Mouse (Mus musculus): ENCODE measurements around the gene Lyg2. TPM values are rescaled to one million over a fixed set of nuclear protein-coding genes. Genes with fewer than 3 reads are reported as not detected.

Gene Lyg2
- polyA plus RNA-seq, 1 experiment from 2014 or later = not detected

- WGBS = 5% methylated on average over 33 of the region's 33 CpGs
Measured at GRCm38 (mm10) chr1:37872131-37873067, 43.9 kb downstream of the Lyg2 start.

GRCm38 (mm10) chr1:37871704-37872103 is 44.6 kb downstream of the Lyg2 start, which contains the start of gene Lipt1:
TSS of gene Lipt1 (plus strand) at chr1:37871738.
- peak; percentile 79 for ATAC-seq (replicated peaks; ENCODE audit: low FRiP score, low TSS enrichment, low read depth)
- Histone ChIP-seq H3K36me3 (ENCODE audit: control insufficient read depth, insufficient read depth, low read length) (peaks cover 17% of the 10 kb centered on the region), H3K4me2 (ENCODE audit: low read length) (peak within 1 kb of the TSS; percentile 64), H3K27ac (ENCODE audit: low read depth) (peak within 1 kb of the TSS; percentile 49; the same call in 1 of the 2 replicates), H3K4me1 (replicated peaks; ENCODE audit: control insufficient read depth, insufficient read depth, low read length) (peaks cover 5% of the 10 kb centered on the region; the same call in 1 of the 2 replicates), H3K4me3 (ENCODE audit: low read depth, low read length) (peak within 1 kb of the TSS; percentile 56), H3K9ac (ENCODE audit: low read length) (peak within 1 kb of the TSS; percentile 39), H3K9me3 (ENCODE audit: control insufficient read depth, low read length) (peaks cover 7% of the 10 kb centered on the region; the same call in 1 of the 2 replicates), H3K27me3 (replicated peaks; ENCODE audit: control insufficient read depth, insufficient read depth, low read length) (no peaks in the 10 kb centered on the region)
- WGBS = 7% methylated on average over 7 of the region's 7 CpGs
- peak; percentile 68 for DNase-seq (ENCODE audit: low spot score)

More at GRCm38 (mm10) chr1:37872131-37873067, 43.9 kb downstream of the Lyg2 start:
- Histone ChIP-seq H3K9me3 (ENCODE audit: control insufficient read depth, low read length) (peaks cover 7% of the 10 kb centered on the region; the same call in 1 of the 2 replicates), H3K27ac (ENCODE audit: low read depth) (peak overlapping the region; percentile 49; the same call in 1 of the 2 replicates), H3K4me3 (ENCODE audit: low read depth, low read length) (peak overlapping the region; percentile 56), H3K4me1 (replicated peaks; ENCODE audit: control insufficient read depth, insufficient read depth, low read length) (peaks cover 5% of the 10 kb centered on the region; the same call in 1 of the 2 replicates), H3K9ac (ENCODE audit: low read length) (peak overlapping the region; percentile 39), H3K36me3 (ENCODE audit: control insufficient read depth, insufficient read depth, low read length) (peaks cover 24% of the 10 kb centered on the region), H3K4me2 (ENCODE audit: low read length) (peak overlapping the region; percentile 64), H3K27me3 (replicated peaks; ENCODE audit: control insufficient read depth, insufficient read depth, low read length) (no peaks in the 10 kb centered on the region)
- peak; percentile 92 for ATAC-seq (replicated peaks; ENCODE audit: low FRiP score, low TSS enrichment, low read depth)
- peak; percentile 88 for DNase-seq (ENCODE audit: low spot score)

DNA sequence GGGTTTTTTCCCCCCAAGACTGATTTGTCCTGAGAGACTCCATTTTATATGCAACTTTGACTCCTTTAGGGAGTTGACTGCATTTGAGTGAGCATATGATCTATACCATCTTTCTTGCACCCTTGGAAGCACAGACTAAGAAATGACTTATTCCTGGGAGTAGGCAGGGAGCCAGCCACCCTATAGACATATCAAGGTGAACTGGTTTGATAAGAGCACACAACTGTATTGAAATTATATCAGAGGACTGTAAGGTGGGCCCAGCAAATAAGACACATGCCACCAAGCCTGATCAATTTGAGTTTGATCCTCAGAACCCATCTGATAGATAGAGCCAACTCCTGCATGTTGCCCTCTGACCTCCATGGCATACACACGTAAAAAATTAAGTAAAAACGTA is 46.9 kb downstream of the Lyg2 start:
- ATAC-seq (replicated peaks; ENCODE audit: low FRiP score, low TSS enrichment, low read depth) = no peak

GRCm38 (mm10) chr1:37868640-37869039 is 47.7 kb downstream of the Lyg2 start:
- H3K36me3 ChIP-seq (ENCODE audit: control insufficient read depth, insufficient read depth, low read length) = no peaks in the 10 kb centered on the region
- DNase-seq (ENCODE audit: low spot score) (no peak), ATAC-seq (replicated peaks; ENCODE audit: low FRiP score, low TSS enrichment, low read depth) (no peak)
- H3K4me2 ChIP-seq (ENCODE audit: low read length) = no peak overlapping the region
- no peak overlapping the region for H3K9ac ChIP-seq (ENCODE audit: low read length)
- peaks cover 5% of the 10 kb centered on the region; the same call in 1 of the 2 replicates for H3K4me1 ChIP-seq (replicated peaks; ENCODE audit: control insufficient read depth, insufficient read depth, low read length)
- 66% methylated on average over 10 of the region's 10 CpGs for WGBS
- H3K27me3 ChIP-seq (replicated peaks; ENCODE audit: control insufficient read depth, insufficient read depth, low read length) = no peaks in the 10 kb centered on the region
- H3K4me3 ChIP-seq (ENCODE audit: low read depth, low read length) = no peak overlapping the region
- no peak overlapping the region for H3K27ac ChIP-seq (ENCODE audit: low read depth)
- no peaks in the 10 kb centered on the region for H3K9me3 ChIP-seq (ENCODE audit: control insufficient read depth, low read length)

More for the DNA sequence above, 46.9 kb downstream of the Lyg2 start:
- Histone ChIP-seq H3K36me3 (ENCODE audit: control insufficient read depth, insufficient read depth, low read length) (no peaks in the 10 kb centered on the region), H3K27ac (ENCODE audit: low read depth) (no peak overlapping the region), H3K4me3 (ENCODE audit: low read depth, low read length) (no peak overlapping the region), H3K4me2 (ENCODE audit: low read length) (no peak overlapping the region), H3K9ac (ENCODE audit: low read length) (no peak overlapping the region), H3K9me3 (ENCODE audit: control insufficient read depth, low read length) (no peaks in the 10 kb centered on the region), H3K27me3 (replicated peaks; ENCODE audit: control insufficient read depth, insufficient read depth, low read length) (no peaks in the 10 kb centered on the region), H3K4me1 (replicated peaks; ENCODE audit: control insufficient read depth, insufficient read depth, low read length) (peaks cover 5% of the 10 kb centered on the region; the same call in 1 of the 2 replicates)
- no peak for DNase-seq (ENCODE audit: low spot score)
- 70% methylated on average over 2 of the region's 2 CpGs for WGBS

DNA sequence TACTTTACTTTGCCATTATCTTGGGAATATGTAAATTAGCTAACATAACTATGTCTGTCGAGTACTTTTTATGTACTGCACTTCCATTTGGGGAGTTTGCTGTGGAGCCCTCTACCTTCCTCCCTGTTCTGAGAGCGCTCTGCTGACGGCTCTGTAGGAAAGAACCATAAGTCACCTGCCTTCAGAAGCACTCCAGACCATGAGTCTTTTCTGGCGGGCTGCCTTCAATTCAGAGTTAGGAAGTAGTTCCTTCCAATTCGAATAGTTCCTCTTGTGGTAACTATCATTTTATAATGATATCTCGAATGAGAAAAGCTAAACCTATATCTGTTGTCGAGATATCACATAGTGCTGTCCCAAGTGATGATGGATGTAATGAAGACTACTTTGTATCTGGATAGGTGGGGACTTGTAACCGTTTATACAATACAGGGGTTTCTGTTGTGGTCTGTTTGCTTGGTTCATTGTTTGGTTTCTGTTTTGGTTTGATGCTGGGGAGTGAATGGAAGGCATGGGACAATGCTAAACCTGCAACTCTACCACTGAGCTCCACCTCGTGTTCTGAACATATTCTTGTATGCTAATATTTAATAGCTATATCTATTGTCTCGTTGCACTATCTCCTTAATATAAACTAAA is 48.5 kb downstream of the Lyg2 start:
- no peak overlapping the region for H3K27ac ChIP-seq (ENCODE audit: low read depth)
- H3K9ac ChIP-seq (ENCODE audit: low read length) = no peak overlapping the region
- 72% methylated on average over 10 of the region's 10 CpGs for WGBS
- H3K27me3 ChIP-seq (replicated peaks; ENCODE audit: control insufficient read depth, insufficient read depth, low read length) = no peaks in the 10 kb centered on the region
- ATAC-seq (replicated peaks; ENCODE audit: low FRiP score, low TSS enrichment, low read depth) (no peak), DNase-seq (ENCODE audit: low spot score) (no peak)
- no peaks in the 10 kb centered on the region for H3K36me3 ChIP-seq (ENCODE audit: control insufficient read depth, insufficient read depth, low read length)
- H3K4me2 ChIP-seq (ENCODE audit: low read length) = no peak overlapping the region
- no peaks in the 10 kb centered on the region for H3K9me3 ChIP-seq (ENCODE audit: control insufficient read depth, low read length)
- peaks cover 2% of the 10 kb centered on the region; the same call in 1 of the 2 replicates for H3K4me1 ChIP-seq (replicated peaks; ENCODE audit: control insufficient read depth, insufficient read depth, low read length)
- no peak overlapping the region for H3K4me3 ChIP-seq (ENCODE audit: low read depth, low read length)

DNA sequence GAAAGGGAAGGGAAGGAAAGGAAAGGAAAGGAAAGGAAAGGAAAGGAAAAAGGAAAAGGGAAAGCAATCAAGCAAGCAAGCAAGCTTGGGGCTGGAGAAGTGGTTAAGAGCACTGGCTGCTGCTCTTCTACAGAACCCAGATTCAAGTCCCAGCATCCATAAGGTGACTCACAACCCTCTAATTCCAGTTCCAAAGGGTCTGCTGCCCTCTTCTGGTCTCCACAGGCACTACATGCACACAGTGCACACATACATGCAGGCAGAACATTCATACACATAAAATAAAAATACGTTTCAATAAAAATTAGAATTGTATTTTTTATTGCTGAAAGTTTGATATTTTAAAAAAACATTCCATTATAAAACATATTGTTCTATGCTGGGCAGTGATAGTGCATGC is 49.2 kb downstream of the Lyg2 start:
- no peak overlapping the region for H3K4me3 ChIP-seq (ENCODE audit: low read depth, low read length)
- no peaks in the 10 kb centered on the region for H3K36me3 ChIP-seq (ENCODE audit: control insufficient read depth, insufficient read depth, low read length)
- H3K27me3 ChIP-seq (replicated peaks; ENCODE audit: control insufficient read depth, insufficient read depth, low read length) = no peaks in the 10 kb centered on the region
- WGBS = 69% methylated on average over 1 of the region's 1 CpGs
- no peak overlapping the region for H3K27ac ChIP-seq (ENCODE audit: low read depth)
- ATAC-seq (replicated peaks; ENCODE audit: low FRiP score, low TSS enrichment, low read depth) = no peak
- no peaks in the 10 kb centered on the region for H3K9me3 ChIP-seq (ENCODE audit: control insufficient read depth, low read length)
- no peak for DNase-seq (ENCODE audit: low spot score)
- H3K4me1 ChIP-seq (replicated peaks; ENCODE audit: control insufficient read depth, insufficient read depth, low read length) = no peaks in the 10 kb centered on the region; the same call in 1 of the 2 replicates
- H3K4me2 ChIP-seq (ENCODE audit: low read length) = no peak overlapping the region
- no peak overlapping the region for H3K9ac ChIP-seq (ENCODE audit: low read length)

DNA sequence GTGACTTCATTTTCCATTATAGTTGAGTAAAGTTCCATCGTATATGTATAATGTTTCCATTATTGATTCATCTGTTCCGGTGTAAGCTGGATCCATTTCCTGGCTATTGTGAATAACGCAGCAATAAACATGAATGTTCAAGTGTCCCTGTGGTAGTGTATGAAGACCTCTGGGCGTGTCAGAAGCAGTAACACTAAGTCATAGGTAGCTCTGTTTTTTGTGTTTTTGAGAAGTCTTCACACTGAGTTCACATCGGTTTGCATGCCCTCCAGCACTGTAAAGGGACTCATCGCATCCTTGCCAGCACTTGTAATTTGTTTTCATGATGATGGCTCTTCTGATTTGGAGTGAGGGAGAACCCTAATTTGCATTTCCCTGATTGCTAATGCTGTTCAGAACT is 50.0 kb downstream of the Lyg2 start, which contains the start of gene Tsga10:
Tsga10 (minus strand) TSS at position 144 of the 400 bp plus-strand sequence.
- Histone ChIP-seq H3K27ac (ENCODE audit: low read depth) (peak within 1 kb of the TSS; percentile 55; the same call in 1 of the 2 replicates), H3K4me3 (ENCODE audit: low read depth, low read length) (peak within 1 kb of the TSS; percentile 55), H3K9ac (ENCODE audit: low read length) (peak within 1 kb of the TSS; percentile 53), H3K27me3 (replicated peaks; ENCODE audit: control insufficient read depth, insufficient read depth, low read length) (no peaks in the 10 kb centered on the region), H3K9me3 (ENCODE audit: control insufficient read depth, low read length) (no peaks in the 10 kb centered on the region), H3K4me1 (replicated peaks; ENCODE audit: control insufficient read depth, insufficient read depth, low read length) (no peaks in the 10 kb centered on the region), H3K36me3 (ENCODE audit: control insufficient read depth, insufficient read depth, low read length) (no peaks in the 10 kb centered on the region), H3K4me2 (ENCODE audit: low read length) (peak within 1 kb of the TSS; percentile 64)
- ATAC-seq (replicated peaks; ENCODE audit: low FRiP score, low TSS enrichment, low read depth) (no peak), DNase-seq (ENCODE audit: low spot score) (no peak)
- WGBS = 87% methylated on average over 6 of the region's 6 CpGs

DNA sequence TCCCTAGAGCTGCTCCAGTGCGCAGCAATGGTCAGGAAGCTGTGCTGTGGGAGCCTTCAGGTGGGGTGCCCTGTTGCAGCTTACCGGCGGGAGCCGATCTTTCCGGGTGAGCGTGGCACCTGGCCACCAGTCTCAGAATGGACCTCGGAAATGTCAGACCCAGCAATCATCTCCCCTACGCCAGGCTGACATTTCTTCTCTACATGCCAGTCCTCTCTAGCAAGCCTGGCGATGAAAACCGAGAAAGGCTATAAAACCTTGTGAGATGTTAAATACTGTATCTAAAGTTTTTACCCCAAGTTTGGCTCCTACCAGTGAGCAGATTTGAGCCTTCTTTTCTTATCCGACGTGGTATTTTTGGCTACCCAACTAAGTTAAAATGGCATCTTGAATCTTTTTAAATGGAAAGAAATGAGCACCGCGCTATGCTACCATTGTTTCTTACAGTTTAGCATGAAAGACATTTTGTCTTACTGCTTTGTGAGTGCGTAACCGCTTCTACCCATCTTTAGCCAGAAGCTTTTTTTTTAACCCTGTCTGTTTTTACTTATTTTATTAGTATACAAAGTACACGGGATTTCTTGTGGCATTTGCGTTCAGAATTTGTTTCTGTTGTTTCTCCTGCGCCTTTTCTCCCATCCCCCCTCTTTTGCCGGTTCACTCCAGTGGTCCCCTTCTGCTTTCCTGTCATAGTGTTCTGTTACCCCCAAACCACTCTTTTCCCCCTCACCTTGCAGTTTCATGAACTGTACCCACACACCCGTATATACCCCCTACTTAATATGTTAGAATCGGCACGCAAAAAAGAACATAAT is 50.7 kb downstream of the Lyg2 start:
- no peak for ATAC-seq (replicated peaks; ENCODE audit: low FRiP score, low TSS enrichment, low read depth)
- WGBS = 10% methylated on average over 23 of the region's 23 CpGs

More for the DNA sequence above, 50.7 kb downstream of the Lyg2 start:
- peak overlapping the region; percentile 64 for H3K4me2 ChIP-seq (ENCODE audit: low read length)
- H3K9ac ChIP-seq (ENCODE audit: low read length) = peak overlapping the region; percentile 53
- no peak for DNase-seq (ENCODE audit: low spot score)
- no peaks in the 10 kb centered on the region for H3K27me3 ChIP-seq (replicated peaks; ENCODE audit: control insufficient read depth, insufficient read depth, low read length)
- peak overlapping the region; percentile 55; the same call in 1 of the 2 replicates for H3K27ac ChIP-seq (ENCODE audit: low read depth)
- H3K4me1 ChIP-seq (replicated peaks; ENCODE audit: control insufficient read depth, insufficient read depth, low read length) = no peaks in the 10 kb centered on the region
- H3K36me3 ChIP-seq (ENCODE audit: control insufficient read depth, insufficient read depth, low read length) = no peaks in the 10 kb centered on the region
- peak overlapping the region; percentile 55 for H3K4me3 ChIP-seq (ENCODE audit: low read depth, low read length)
- no peaks in the 10 kb centered on the region for H3K9me3 ChIP-seq (ENCODE audit: control insufficient read depth, low read length)
